Mouse (Mus musculus) embryonic facial prominence, embryonic 14.5 days (tissue): ENCODE data around the gene Golt1b. TPM values are rescaled to one million over a fixed set of nuclear protein-coding genes. Genes with fewer than 3 reads are reported as not detected.

Source experiments
- ATAC-seq: fragments of 200-750 bp; cut with Nextera tagmentation; 2 replicates; pipeline ENCODE4 v1.8.0; 2017; ENCODE audit warnings: low read depth, moderate number of reproducible peaks, moderate TSS enrichment
- DNase-seq: peaks from one replicate; pipeline ENCODE4 v3.0.0-alpha.2; 2015; ENCODE audit warnings: low spot score
- H3K27ac ChIP-seq: fragments of 300-500 bp; sonication (generic); replicated peaks from 2 replicates; pipeline ENCODE4 v1.5.1; 2014; ENCODE audit warnings: low read depth, mild to moderate bottlenecking, low read length, moderate library complexity
- H3K27me3 ChIP-seq: fragments of 300-500 bp; sonication (generic); replicated peaks from 2 replicates; pipeline ENCODE4 v1.6.1; 2014; ENCODE audit warnings: low read length; ENCODE audit not compliant: control insufficient read depth, insufficient read depth
- H3K36me3 ChIP-seq: fragments of 300-500 bp; sonication (generic); 2 replicates; pipeline ENCODE4 v1.6.1; 2014; ENCODE audit warnings: low read length, mixed read lengths; ENCODE audit not compliant: control insufficient read depth, insufficient read depth
- H3K4me1 ChIP-seq: fragments of 300-500 bp; sonication (generic); 2 replicates; pipeline ENCODE4 v1.6.1; 2014; ENCODE audit warnings: antibody characterized with exemption, low read length; ENCODE audit not compliant: control insufficient read depth, insufficient read depth
- H3K4me2 ChIP-seq: fragments of 300-500 bp; sonication (generic); 2 replicates; pipeline ENCODE4 v1.6.1; 2014; ENCODE audit warnings: low read depth, mild to moderate bottlenecking, low read length, moderate library complexity, mixed read lengths
- H3K4me3 ChIP-seq: fragments of 300-500 bp; sonication (generic); 2 replicates; pipeline ENCODE4 v1.5.1; 2014; ENCODE audit warnings: low read depth, mild to moderate bottlenecking, low read length
- H3K9ac ChIP-seq: fragments of 300-500 bp; sonication (generic); 2 replicates; pipeline ENCODE4 v1.6.1; 2014; ENCODE audit warnings: low read depth, mild to moderate bottlenecking, low read length, moderate library complexity, mixed read lengths
- H3K9me3 ChIP-seq: fragments of 300-500 bp; sonication (generic); 2 replicates; pipeline ENCODE4 v1.6.1; 2016; ENCODE audit warnings: low read length; ENCODE audit not compliant: control insufficient read depth
- WGBS: fragments of 180-500 bp; shearing (Covaris S2); extraction: QIAGEN DNeasy Blood & Tissue Kit; methylation state at CpG from one replicate; pipeline ENCODE4 v1.1.7; 2014; 5-methylcytosine and 5-hydroxymethylcytosine counted together
- polyA plus RNA-seq: library from polyadenylated mRNA; unstranded; fragments of >200 nt; fragmentation: Nextera tagmentation; extraction: Ambion mirVana; gene quantifications from 2 replicates; pipeline ENCODE4 v1.2.1, GENCODE M21; 2014

Golt1b gene
- polyA plus RNA-seq, 1 experiment from 2014 or later, result 133 TPM

- Histone ChIP-seq H3K27ac (no peak overlapping the region), H3K4me3 (no peak overlapping the region), H3K4me2 (no peak overlapping the region), H3K9me3 (no peaks in the 10 kb centered on the region), H3K9ac (no peak overlapping the region), H3K4me1 (no peaks in the 10 kb centered on the region), H3K27me3 (no peaks in the 10 kb centered on the region), H3K36me3 (peaks cover 34% of the 10 kb centered on the region)
- 50% methylated on average over 1 of the region's 1 CpGs for WGBS
- DNase-seq (no peak), ATAC-seq (no peak)
Observed at GRCm38 (mm10) chr6:142377081-142377480, 9.9 kb upstream of the Golt1b start.

- DNase-seq, result no peak
- Histone ChIP-seq H3K27me3 (no peaks in the 10 kb centered on the region), H3K4me3 (no peak overlapping the region), H3K4me2 (no peak overlapping the region), H3K4me1 (no peaks in the 10 kb centered on the region), H3K9me3 (no peaks in the 10 kb centered on the region), H3K36me3 (peaks cover 22% of the 10 kb centered on the region), H3K9ac (no peak overlapping the region), H3K27ac (no peak overlapping the region)
- WGBS, result 84% methylated on average over 8 of the region's 8 CpGs
- no peak for ATAC-seq
Observed at GRCm38 (mm10) chr6:142378576-142379330, 8.3 kb upstream of the Golt1b start.

- Histone ChIP-seq H3K27ac (no peak overlapping the region), H3K9ac (no peak overlapping the region), H3K36me3 (peaks cover 18% of the 10 kb centered on the region), H3K9me3 (no peaks in the 10 kb centered on the region), H3K4me1 (no peaks in the 10 kb centered on the region), H3K4me2 (no peak overlapping the region), H3K27me3 (no peaks in the 10 kb centered on the region), H3K4me3 (no peak overlapping the region)
- 95% methylated on average over 6 of the region's 6 CpGs for WGBS
- DNase-seq (no peak), ATAC-seq (no peak)
Observed at GRCm38 (mm10) chr6:142379961-142380360, 7.1 kb upstream of the Golt1b start.

GRCm38 (mm10) chr6:142381615-142382014, 5.4 kb upstream of the Golt1b start:
- Histone ChIP-seq H3K27me3 (no peaks in the 10 kb centered on the region), H3K9ac (no peak overlapping the region), H3K36me3 (peaks cover 4% of the 10 kb centered on the region; the same call in 1 of the 2 replicates), H3K9me3 (no peaks in the 10 kb centered on the region), H3K4me2 (no peak overlapping the region), H3K27ac (no peak overlapping the region), H3K4me3 (no peak overlapping the region), H3K4me1 (peaks cover 5% of the 10 kb centered on the region; the same call in 1 of the 2 replicates)
- no peak for DNase-seq
- WGBS, result 90% methylated on average over 7 of the region's 7 CpGs
- ATAC-seq, result no peak

- WGBS, result 90% methylated on average over 9 of the region's 9 CpGs
- Histone ChIP-seq H3K4me3 (no peak overlapping the region), H3K9ac (no peak overlapping the region), H3K4me1 (peaks cover 12% of the 10 kb centered on the region; the same call in 1 of the 2 replicates), H3K36me3 (no peaks in the 10 kb centered on the region), H3K9me3 (no peaks in the 10 kb centered on the region), H3K27ac (no peak overlapping the region), H3K27me3 (no peaks in the 10 kb centered on the region), H3K4me2 (no peak overlapping the region)
- ATAC-seq, result no peak
- DNase-seq, result no peak
Observed at GRCm38 (mm10) chr6:142384521-142384920, 2.5 kb upstream of the Golt1b start.

GRCm38 (mm10) chr6:142386285-142387010, 573 bp upstream of the Golt1b start:
- no peaks in the 10 kb centered on the region for H3K9me3 ChIP-seq
- peak overlapping the region; percentile 96 for H3K9ac ChIP-seq
- peak overlapping the region; percentile 62 for H3K4me2 ChIP-seq
- ATAC-seq (peak; percentile 70), DNase-seq (no peak)
- 5% methylated on average over 31 of the region's 31 CpGs for WGBS
- H3K36me3 ChIP-seq, result no peaks in the 10 kb centered on the region
- peaks cover 12% of the 10 kb centered on the region; the same call in 1 of the 2 replicates for H3K4me1 ChIP-seq
- H3K27me3 ChIP-seq, result no peaks in the 10 kb centered on the region
- H3K4me3 ChIP-seq, result peak overlapping the region; percentile 70
- H3K27ac ChIP-seq, result no peak overlapping the region

- DNase-seq (no peak), ATAC-seq (no peak)
- peak overlapping the region; percentile 96 for H3K9ac ChIP-seq
- H3K36me3 ChIP-seq, result peaks cover 5% of the 10 kb centered on the region; the same call in 1 of the 2 replicates
- H3K4me2 ChIP-seq, result peak overlapping the region; percentile 67
- H3K27me3 ChIP-seq, result no peaks in the 10 kb centered on the region
- peak overlapping the region; percentile 70 for H3K4me3 ChIP-seq
- H3K27ac ChIP-seq, result no peak overlapping the region; the same call in 1 of the 2 replicates
- H3K4me1 ChIP-seq, result peaks cover 12% of the 10 kb centered on the region; the same call in 1 of the 2 replicates
- no peaks in the 10 kb centered on the region for H3K9me3 ChIP-seq
- WGBS, result 17% methylated on average over 8 of the region's 8 CpGs
Observed at GRCm38 (mm10) chr6:142387755-142388271, 792 bp downstream of the Golt1b start.

- ATAC-seq (no peak), DNase-seq (no peak)
- Histone ChIP-seq H3K9me3 (no peaks in the 10 kb centered on the region), H3K9ac (0 out of 2 replicates have a peak overlapping the region, but pooled peaks have one; percentile 96), H3K27me3 (no peaks in the 10 kb centered on the region), H3K27ac (no peak overlapping the region), H3K4me2 (peak overlapping the region; percentile 67; the same call in 1 of the 2 replicates), H3K36me3 (peaks cover 17% of the 10 kb centered on the region; the same call in 1 of the 2 replicates), H3K4me1 (peaks cover 12% of the 10 kb centered on the region; the same call in 1 of the 2 replicates), H3K4me3 (no peak overlapping the region)
- 79% methylated on average over 2 of the region's 2 CpGs for WGBS
Observed at GRCm38 (mm10) chr6:142389101-142389500, 2.1 kb downstream of the Golt1b start.
